Mouse (Mus musculus) embryonic facial prominence, embryonic 15.5 days (tissue): ENCODE measurements around the gene Tns3. TPM values are rescaled to one million over a fixed set of nuclear protein-coding genes. Genes with fewer than 3 reads are reported as not detected.

Experiments used
- ATAC-seq: fragments of 200-750 bp; cut with Nextera tagmentation; 2 replicates; pipeline ENCODE4 v1.8.0; 2017; ENCODE audit warnings: low read depth, moderate TSS enrichment; ENCODE audit not compliant: insufficient number of reproducible peaks, low FRiP score, low TSS enrichment
- H3K27ac ChIP-seq: fragments of 300-500 bp; sonication (generic); replicated peaks from 2 replicates; pipeline ENCODE4 v1.5.1; 2015; ENCODE audit warnings: mild to moderate bottlenecking, inconsistent platforms
- H3K27me3 ChIP-seq: fragments of 300-500 bp; sonication (generic); 2 replicates; pipeline ENCODE4 v1.6.1; 2015; ENCODE audit warnings: inconsistent platforms
- H3K36me3 ChIP-seq: fragments of 300-500 bp; sonication (generic); 2 replicates; pipeline ENCODE4 v1.6.1; 2015; ENCODE audit warnings: mild to moderate bottlenecking, inconsistent platforms
- H3K4me1 ChIP-seq: fragments of 300-500 bp; sonication (generic); 2 replicates; pipeline ENCODE4 v1.6.1; 2015; ENCODE audit warnings: inconsistent platforms
- H3K4me2 ChIP-seq: fragments of 300-500 bp; sonication (generic); replicated peaks from 2 replicates; pipeline ENCODE4 v1.6.1; 2015; ENCODE audit warnings: mild to moderate bottlenecking, inconsistent platforms
- H3K4me3 ChIP-seq: fragments of 300-500 bp; sonication (generic); replicated peaks from 2 replicates; pipeline ENCODE4 v1.5.1; 2015; ENCODE audit warnings: mild to moderate bottlenecking, inconsistent platforms
- H3K9ac ChIP-seq: fragments of 300-500 bp; sonication (generic); 2 replicates; pipeline ENCODE4 v1.6.1; 2015; ENCODE audit warnings: inconsistent platforms
- H3K9me3 ChIP-seq: fragments of 300-500 bp; sonication (generic); replicated peaks from 2 replicates; pipeline ENCODE4 v1.6.1; 2016; ENCODE audit warnings: inconsistent platforms
- WGBS: fragments of 180-500 bp; shearing (Covaris S2); methylation state at CpG from one replicate; pipeline ENCODE4 v1.1.7; 2015; 5-methylcytosine and 5-hydroxymethylcytosine counted together
- polyA plus RNA-seq: library from polyadenylated mRNA; unstranded; fragments of >200 nt; fragmentation: Nextera tagmentation; extraction: Ambion mirVana; gene quantifications from 2 replicates; pipeline ENCODE4 v1.2.1, GENCODE M21; 2015

Tns3 gene
- polyA plus RNA-seq, 1 experiment from 2014 or later: 23.4 TPM

- no peak overlapping the region for H3K4me3 ChIP-seq
- no peaks in the 10 kb centered on the region for H3K9me3 ChIP-seq
- peaks cover 75% of the 10 kb centered on the region for H3K36me3 ChIP-seq
- WGBS: 65% methylated on average over 9 of the region's 9 CpGs
- no peak overlapping the region for H3K4me2 ChIP-seq
- no peak for ATAC-seq
- no peak overlapping the region for H3K9ac ChIP-seq
- peaks cover 2% of the 10 kb centered on the region for H3K4me1 ChIP-seq
- H3K27me3 ChIP-seq: no peaks in the 10 kb centered on the region
- no peak overlapping the region for H3K27ac ChIP-seq
Measured at GRCm38 (mm10) chr11:8433443-8433842, 230.9 kb downstream of the Tns3 start.

GRCm38 (mm10) chr11:8432941-8433340 is 231.4 kb downstream of the Tns3 start:
- 88% methylated on average over 8 of the region's 8 CpGs for WGBS
- no peak overlapping the region for H3K27ac ChIP-seq
- no peaks in the 10 kb centered on the region for H3K9me3 ChIP-seq
- H3K4me1 ChIP-seq: no peaks in the 10 kb centered on the region
- ATAC-seq: no peak
- no peak overlapping the region for H3K4me3 ChIP-seq
- peaks cover 75% of the 10 kb centered on the region for H3K36me3 ChIP-seq
- no peaks in the 10 kb centered on the region for H3K27me3 ChIP-seq
- H3K9ac ChIP-seq: no peak overlapping the region
- H3K4me2 ChIP-seq: no peak overlapping the region

- Histone ChIP-seq H3K27me3 (no peaks in the 10 kb centered on the region), H3K4me2 (no peak overlapping the region), H3K36me3 (peaks cover 25% of the 10 kb centered on the region; the same call in 1 of the 2 replicates), H3K27ac (no peak overlapping the region), H3K4me3 (no peak overlapping the region), H3K4me1 (peaks cover 11% of the 10 kb centered on the region), H3K9me3 (no peaks in the 10 kb centered on the region), H3K9ac (no peak overlapping the region)
- ATAC-seq: no peak
- 81% methylated on average over 11 of the region's 11 CpGs for WGBS
Measured at GRCm38 (mm10) chr11:8427660-8428059, 236.7 kb downstream of the Tns3 start.

- Histone ChIP-seq H3K9me3 (no peaks in the 10 kb centered on the region), H3K9ac (no peak overlapping the region), H3K27me3 (no peaks in the 10 kb centered on the region), H3K4me1 (peaks cover 11% of the 10 kb centered on the region), H3K4me2 (no peak overlapping the region), H3K4me3 (no peak overlapping the region), H3K27ac (0 out of 2 replicates have a peak overlapping the region, but pooled peaks have one; percentile 75), H3K36me3 (peaks cover 8% of the 10 kb centered on the region; the same call in 1 of the 2 replicates)
- 79% methylated on average over 5 of the region's 5 CpGs for WGBS
- no peak for ATAC-seq
Measured at GRCm38 (mm10) chr11:8425226-8425570, 239.1 kb downstream of the Tns3 start.

GRCm38 (mm10) chr11:8424342-8425225 is 239.8 kb downstream of the Tns3 start:
- H3K27ac ChIP-seq: peak overlapping the region; percentile 75

GRCm38 (mm10) chr11:8405225-8405899 is 259.0 kb downstream of the Tns3 start:
- no peaks in the 10 kb centered on the region for H3K9me3 ChIP-seq
- no peaks in the 10 kb centered on the region for H3K27me3 ChIP-seq
- no peaks in the 10 kb centered on the region for H3K4me1 ChIP-seq
- H3K9ac ChIP-seq: no peak overlapping the region
- no peaks in the 10 kb centered on the region for H3K36me3 ChIP-seq
- H3K27ac ChIP-seq: no peak overlapping the region
- 26% methylated on average over 18 of the region's 18 CpGs for WGBS
- ATAC-seq: peak; percentile 67; the same call in 1 of the 2 replicates
- H3K4me3 ChIP-seq: no peak overlapping the region
- H3K4me2 ChIP-seq: no peak overlapping the region

More at GRCm38 (mm10) chr11:8424342-8425225, 239.8 kb downstream of the Tns3 start:
- peak overlapping the region; percentile 32; the same call in 1 of the 2 replicates for H3K4me2 ChIP-seq
- H3K9me3 ChIP-seq: no peaks in the 10 kb centered on the region
- 0 out of 2 replicates have a peak, but pooled peaks cover 2% of the 10 kb centered on the region for H3K36me3 ChIP-seq
- ATAC-seq: peak; percentile 83
- no peak overlapping the region for H3K9ac ChIP-seq
- H3K4me3 ChIP-seq: 0 out of 2 replicates have a peak overlapping the region, but pooled peaks have one; percentile 18
- H3K27me3 ChIP-seq: no peaks in the 10 kb centered on the region
- H3K4me1 ChIP-seq: peaks cover 11% of the 10 kb centered on the region
- WGBS: 30% methylated on average over 13 of the region's 13 CpGs

- Histone ChIP-seq H3K27me3 (no peaks in the 10 kb centered on the region), H3K9me3 (0 out of 2 replicates have a peak, but pooled peaks cover 4% of the 10 kb centered on the region), H3K4me1 (no peaks in the 10 kb centered on the region), H3K4me2 (no peak overlapping the region), H3K4me3 (no peak overlapping the region), H3K36me3 (no peaks in the 10 kb centered on the region), H3K9ac (no peak overlapping the region), H3K27ac (no peak overlapping the region)
- ATAC-seq: no peak
- 82% methylated on average over 7 of the region's 7 CpGs for WGBS
Measured at GRCm38 (mm10) chr11:8401328-8401727, 263.0 kb downstream of the Tns3 start.

GRCm38 (mm10) chr11:8396329-8396728 is 268.0 kb downstream of the Tns3 start:
- H3K27me3 ChIP-seq: no peaks in the 10 kb centered on the region
- WGBS: 82% methylated on average over 7 of the region's 7 CpGs

GRCm38 (mm10) chr11:8391564-8391963 is 272.8 kb downstream of the Tns3 start:
- H3K9me3 ChIP-seq: no peaks in the 10 kb centered on the region
- H3K4me2 ChIP-seq: no peak overlapping the region
- H3K4me1 ChIP-seq: no peaks in the 10 kb centered on the region
- no peak overlapping the region for H3K27ac ChIP-seq
- no peaks in the 10 kb centered on the region for H3K36me3 ChIP-seq
- 69% methylated on average over 5 of the region's 5 CpGs for WGBS
- ATAC-seq: no peak
- H3K9ac ChIP-seq: no peak overlapping the region
- H3K27me3 ChIP-seq: no peaks in the 10 kb centered on the region
- H3K4me3 ChIP-seq: no peak overlapping the region

More at GRCm38 (mm10) chr11:8396329-8396728, 268.0 kb downstream of the Tns3 start:
- Histone ChIP-seq H3K4me2 (no peak overlapping the region), H3K4me1 (no peaks in the 10 kb centered on the region), H3K9me3 (0 out of 2 replicates have a peak, but pooled peaks cover 4% of the 10 kb centered on the region), H3K36me3 (no peaks in the 10 kb centered on the region), H3K27ac (no peak overlapping the region), H3K9ac (no peak overlapping the region), H3K4me3 (no peak overlapping the region)
- no peak for ATAC-seq

- no peaks in the 10 kb centered on the region for H3K27me3 ChIP-seq
- no peak overlapping the region for H3K4me2 ChIP-seq
- no peak for ATAC-seq
- no peaks in the 10 kb centered on the region for H3K36me3 ChIP-seq
- H3K9ac ChIP-seq: no peak overlapping the region
- H3K4me3 ChIP-seq: no peak overlapping the region
- no peaks in the 10 kb centered on the region for H3K4me1 ChIP-seq
- H3K27ac ChIP-seq: no peak overlapping the region
- 76% methylated on average over 7 of the region's 7 CpGs for WGBS
- no peaks in the 10 kb centered on the region for H3K9me3 ChIP-seq
Measured at GRCm38 (mm10) chr11:8385891-8386405, 278.4 kb downstream of the Tns3 start.
